Mouse (Mus musculus) retina, postnatal 1 day (tissue): ENCODE results near the gene Col4a3bp.
A peak's percentile ranks its signal among the peaks of the same experiment; 100 is the strongest.

Source experiments
- DNase-seq: peaks from one replicate; pipeline ENCODE4 v3.0.0-alpha.2; 2012

Col4a3bp gene

DNA sequence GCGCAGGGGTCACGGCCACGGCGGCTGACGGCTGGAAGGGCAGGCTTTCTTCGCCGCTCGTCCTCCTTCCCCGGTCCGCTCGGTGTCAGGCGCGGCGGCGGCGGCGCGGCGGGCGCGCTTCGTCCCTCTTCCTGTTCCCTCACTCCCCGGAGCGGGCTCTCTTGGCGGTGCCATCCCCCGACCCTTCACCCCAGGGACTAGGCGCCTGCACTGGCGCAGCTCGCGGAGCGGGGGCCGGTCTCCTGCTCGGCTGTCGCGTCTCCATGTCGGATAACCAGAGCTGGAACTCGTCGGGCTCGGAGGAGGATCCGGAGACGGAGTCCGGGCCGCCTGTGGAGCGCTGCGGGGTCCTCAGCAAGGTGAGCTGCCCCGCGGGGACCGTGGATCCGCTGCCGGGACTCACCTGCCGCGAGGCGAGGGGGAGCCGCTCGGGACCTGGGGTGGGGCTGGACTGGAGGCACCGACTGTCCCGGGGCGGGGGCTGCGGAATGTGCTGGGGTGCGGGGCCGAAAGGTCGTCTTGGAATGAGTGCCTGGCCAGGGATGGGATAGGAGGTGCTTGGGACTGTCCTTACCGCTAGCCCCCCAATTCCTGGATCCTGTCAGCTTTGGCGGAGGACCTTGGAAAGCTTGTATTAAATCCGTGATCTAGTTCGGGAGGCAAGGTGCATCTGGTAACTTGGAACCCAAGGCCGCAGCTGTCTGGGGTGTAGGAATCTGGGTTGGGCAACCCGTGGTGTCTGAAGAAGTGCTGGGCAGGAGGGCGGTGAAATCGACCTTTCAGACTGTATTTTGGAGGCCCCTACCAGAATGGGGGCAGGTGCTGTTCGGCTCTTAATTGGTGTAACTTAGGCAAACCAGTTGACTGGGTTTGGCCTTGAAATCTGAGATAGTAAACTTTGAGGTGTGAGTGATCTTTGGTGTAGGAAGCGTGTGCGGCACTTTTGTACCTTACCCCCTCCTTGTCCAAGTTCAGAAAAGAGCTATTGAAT is 778 bp downstream of the Col4a3bp start:
- no peak for DNase-seq

DNA sequence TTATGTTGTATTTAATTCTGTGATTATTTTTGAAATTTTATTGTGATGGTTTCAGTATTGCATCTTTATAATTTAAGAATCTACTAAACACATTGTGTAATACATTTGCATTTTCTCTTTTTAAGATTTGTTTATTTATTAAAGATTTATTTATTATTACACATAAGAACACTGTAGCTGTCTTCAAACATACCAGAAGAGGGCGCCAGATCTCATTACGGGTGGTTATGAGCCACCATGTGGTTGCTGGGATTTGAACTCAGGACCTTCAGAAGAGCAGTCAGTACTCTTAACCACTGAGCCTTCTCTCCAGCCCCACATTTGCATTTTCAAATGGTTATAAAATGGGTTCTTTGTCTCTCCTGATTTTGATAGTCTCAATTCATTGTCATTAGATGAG is 2.1 kb downstream of the Col4a3bp start:
- DNase-seq: peak; percentile 9

DNA sequence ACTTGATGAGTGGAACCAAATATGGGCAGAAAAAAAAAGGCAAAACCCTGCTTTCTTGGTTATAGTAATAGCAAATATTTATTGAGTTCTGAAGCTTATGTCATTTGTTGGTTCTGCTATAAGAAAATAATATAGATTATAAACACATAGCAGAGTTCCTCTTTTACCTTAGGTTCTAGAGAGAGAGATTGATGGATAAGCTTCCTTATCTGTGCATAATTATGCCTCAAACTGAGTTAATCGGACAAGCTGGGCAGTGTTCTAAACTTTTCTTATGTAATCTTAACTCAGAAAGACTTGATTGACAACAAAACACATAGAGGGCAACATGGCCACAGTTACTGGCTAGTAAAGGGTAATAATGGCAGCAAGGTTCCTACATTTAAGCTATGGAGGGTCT is 4.8 kb downstream of the Col4a3bp start:
- no peak for DNase-seq

DNA sequence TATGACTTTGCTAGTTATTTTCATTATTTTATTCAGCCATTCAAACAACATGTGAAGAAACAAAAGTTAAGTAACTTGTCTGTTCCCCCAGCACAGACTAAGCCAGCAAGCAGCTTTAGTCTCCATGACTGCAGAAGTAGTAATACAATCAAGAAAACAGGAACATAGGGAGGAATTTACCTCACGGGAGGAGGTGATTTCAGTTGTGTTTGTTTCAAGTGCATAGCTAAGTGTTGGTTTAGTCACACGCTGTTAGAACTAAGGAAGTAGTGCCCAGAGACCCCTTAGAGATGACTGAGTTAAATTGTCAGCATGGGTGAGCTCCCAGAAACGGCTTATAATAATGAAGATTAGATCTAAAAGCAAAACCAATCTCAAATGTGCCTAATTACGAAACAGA is 5.5 kb downstream of the Col4a3bp start:
- DNase-seq: no peak

DNA sequence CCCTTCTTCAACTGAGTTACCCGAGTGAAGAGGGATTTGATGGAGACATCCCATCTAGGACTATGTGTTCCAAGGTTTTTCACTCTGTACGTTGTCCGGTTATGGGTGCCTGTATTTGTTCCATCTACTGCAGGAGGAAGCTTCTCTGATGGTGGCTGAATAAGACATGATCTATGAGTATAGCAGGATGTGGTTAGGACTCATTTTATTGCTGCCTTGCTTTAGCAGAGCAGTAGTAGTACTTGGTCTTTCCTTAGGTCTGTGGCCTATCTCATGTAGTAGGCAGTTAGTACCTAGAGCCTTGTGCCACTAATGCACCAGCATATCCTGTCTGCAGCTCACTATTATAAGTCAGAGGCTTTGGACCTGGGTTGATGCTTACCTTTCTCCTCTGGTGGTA is 12.7 kb downstream of the Col4a3bp start:
- DNase-seq: no peak

DNA sequence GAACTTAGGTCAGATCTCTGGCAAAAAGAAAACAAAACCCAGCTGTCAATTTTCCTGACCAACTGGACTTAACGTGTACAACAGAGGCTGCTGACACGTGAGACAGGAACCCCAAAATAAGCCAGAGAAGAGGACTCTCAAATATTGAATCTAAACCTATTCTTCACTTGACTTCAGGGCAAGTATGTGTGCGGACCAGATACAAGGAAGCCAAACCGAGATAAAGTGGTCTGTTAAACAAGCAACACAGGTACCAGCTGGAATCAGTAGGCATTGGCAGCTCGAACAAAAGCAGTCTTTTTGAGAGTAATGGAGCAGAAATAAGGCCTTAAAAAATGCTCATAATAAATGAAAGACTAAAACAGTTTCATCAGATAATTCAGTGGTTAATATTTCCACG is 25.6 kb downstream of the Col4a3bp start:
- no peak for DNase-seq

DNA sequence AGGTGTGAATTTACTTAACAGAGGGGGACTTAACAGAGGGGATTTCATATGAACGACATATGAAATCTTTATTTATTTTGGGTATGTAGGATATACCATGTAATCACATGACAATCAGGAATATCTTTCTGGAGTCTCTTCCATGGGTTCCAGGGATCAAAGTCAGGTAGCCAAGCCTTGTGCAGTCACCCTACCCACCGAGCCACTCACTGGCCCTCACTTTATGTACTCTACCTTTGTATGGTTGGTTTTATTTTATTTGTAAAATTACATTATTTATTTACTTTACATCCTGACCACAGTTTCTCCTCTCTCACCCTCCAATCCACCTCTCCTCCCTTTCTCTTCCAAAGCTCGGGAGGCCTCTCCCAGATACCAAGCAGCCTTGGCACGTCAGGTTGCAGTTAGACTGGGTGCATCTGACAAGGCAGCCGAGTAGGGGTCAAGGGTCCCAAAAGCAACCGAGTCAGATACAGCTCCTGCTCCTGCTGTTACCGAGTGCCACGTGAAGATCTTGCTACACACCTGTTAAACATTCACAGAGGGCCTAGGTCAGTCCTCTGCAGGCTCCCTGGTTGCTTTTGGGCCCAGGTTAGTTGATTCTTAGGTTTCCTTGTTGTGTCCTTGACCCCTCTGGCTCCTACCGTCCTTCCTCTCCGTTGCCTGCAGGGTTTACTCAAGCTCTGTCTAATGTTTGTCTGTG is 28.0 kb downstream of the Col4a3bp start:
- no peak for DNase-seq

DNA sequence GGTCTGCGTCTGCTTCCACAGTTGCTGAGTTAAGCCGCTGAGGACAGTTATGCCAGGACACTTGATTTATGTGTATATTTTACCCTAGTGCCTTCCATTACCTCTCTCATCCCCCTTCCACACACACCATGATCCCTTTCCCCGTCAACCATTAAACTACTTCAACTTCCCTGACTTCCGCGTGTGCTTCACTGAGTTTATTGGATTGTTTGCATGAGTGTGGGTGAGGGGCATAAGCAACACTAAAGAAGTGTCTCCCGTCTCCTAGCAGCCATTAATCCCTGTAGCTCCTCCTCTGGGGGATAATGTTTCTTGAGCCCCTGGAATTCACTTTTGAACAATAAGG is 28.6 kb downstream of the Col4a3bp start:
- DNase-seq: peak; percentile 41

DNA sequence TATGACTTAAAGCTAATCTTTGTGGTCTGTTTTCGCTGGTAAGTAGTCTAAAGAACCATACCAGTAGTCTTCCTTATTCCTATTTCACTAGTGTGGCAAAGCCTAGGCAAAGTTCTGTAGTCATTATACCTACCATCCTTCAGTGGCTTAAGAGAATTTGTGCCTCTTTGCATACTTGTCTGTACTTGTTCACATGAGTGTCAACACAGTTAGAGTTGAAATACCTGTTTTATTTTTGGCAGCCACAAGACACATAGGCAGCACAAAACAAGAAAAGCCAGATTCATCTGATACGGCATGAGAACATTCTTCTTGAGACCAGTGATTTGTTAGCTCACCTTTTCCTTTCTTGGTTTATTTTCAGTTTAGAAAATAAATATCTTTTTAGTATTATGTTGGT is 31.8 kb downstream of the Col4a3bp start:
- no peak for DNase-seq

DNA sequence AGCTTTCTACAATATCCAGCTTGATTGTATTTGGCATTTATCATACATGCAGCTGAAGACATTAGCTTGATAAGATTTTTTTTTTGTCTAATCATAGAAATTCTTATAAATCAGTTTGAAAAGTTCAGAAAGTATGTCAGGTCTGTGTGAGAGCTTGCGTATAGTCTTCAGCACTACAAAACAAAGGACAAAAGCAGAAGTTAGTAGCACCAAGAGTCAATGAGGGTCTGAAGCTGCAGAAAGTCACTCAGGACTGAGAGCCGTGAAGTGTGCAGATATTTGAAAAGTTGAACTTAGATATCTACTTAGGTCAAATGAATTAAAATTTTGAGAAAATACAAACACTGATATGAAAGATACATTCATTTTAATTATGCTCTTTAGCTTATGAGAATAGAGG is 36.7 kb downstream of the Col4a3bp start:
- DNase-seq: no peak

DNA sequence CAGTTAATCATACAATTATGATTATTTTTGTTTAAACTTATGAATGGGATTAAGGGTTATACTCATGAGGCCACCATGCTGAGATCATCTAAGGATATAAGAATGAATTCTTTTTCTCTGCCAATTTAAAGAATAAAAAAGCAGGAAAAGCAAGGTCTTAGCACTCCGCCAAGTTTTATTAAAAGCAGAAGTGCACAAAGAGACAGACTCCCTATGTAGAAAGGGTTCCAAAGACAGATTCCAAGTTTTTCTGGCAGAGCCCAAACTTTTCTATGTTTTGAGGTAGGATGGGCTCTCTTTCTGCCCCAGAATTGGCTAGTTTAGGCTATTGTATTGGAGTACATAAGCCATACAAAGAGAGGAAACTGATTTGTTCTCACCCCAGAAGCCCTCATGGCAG is 37.6 kb downstream of the Col4a3bp start:
- DNase-seq: no peak

DNA sequence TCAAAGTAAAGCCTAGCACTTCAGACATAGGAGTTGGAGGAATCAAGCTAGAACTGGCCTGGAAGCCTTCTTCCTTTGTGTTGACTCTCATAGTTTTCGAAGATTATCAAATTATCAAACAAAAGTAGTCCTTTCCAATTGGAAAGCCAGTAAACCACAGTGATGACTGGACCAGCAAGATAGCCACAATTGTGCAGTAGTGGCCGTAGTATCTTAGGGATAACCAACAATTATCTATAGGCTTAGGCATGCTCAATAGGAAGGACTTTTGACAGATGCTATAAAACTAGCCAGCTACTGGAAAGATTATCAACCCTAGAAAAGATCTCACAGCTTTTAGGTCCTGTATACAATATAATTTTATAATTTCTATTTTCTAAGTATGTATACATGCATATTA is 41.8 kb downstream of the Col4a3bp start:
- no peak for DNase-seq

DNA sequence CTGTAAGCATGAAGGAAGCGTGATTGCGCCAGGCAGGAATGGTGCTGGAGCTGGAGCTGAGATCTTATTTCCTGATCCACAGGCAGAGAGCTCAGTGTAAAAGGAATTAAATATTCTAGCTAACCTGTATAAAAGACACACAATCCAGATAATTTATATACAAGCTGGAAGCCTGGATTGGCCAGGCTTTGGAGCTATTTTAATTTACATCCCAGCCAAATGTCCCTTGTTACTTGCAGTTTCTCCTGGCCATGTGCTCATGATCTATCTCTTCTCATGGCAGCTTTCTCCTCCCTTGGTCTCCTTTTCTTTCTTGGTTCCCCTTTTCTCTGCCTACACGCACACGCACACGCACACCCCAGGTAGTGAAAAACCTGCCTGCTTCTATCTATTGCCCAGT is 44.1 kb downstream of the Col4a3bp start:
- no peak for DNase-seq

DNA sequence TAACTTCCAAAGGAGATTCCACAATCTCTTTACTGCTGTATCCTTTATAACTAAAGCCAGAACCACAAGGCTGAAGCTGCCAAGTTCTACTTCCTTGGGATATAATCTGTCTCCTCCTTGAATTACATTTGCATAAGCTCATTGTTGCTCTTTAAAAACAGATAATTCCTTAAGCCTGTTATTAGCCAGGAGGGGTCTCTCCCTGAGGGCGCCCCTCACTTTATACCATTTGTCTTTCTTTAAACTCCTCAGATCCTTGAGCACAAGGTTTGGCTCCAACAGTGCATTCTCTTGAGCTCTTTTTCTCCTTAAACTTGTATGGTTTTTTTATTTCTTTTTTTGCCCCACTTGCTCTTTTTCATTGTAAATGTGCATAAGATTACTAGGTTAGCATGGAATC is 46.2 kb downstream of the Col4a3bp start:
- no peak for DNase-seq

DNA sequence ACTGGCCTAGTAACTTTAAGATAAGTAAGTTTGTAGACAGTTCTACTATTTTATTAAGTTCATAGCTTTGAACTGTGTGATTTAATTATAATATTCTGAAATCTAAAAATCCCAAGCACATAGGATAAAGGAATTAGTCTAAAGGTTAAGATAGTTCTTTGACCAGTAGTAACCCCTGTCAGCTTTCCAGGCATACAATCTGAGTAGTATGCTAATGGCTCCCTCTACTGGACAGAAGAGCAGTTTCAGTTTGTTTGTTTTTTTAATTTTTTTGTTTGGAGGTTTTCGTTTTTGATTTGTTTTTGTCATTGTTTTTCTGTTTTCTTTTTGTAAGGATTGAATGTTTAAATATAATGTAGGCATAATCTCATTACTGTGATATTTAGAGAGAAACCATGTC is 51.2 kb downstream of the Col4a3bp start:
- DNase-seq: peak; percentile 72

DNA sequence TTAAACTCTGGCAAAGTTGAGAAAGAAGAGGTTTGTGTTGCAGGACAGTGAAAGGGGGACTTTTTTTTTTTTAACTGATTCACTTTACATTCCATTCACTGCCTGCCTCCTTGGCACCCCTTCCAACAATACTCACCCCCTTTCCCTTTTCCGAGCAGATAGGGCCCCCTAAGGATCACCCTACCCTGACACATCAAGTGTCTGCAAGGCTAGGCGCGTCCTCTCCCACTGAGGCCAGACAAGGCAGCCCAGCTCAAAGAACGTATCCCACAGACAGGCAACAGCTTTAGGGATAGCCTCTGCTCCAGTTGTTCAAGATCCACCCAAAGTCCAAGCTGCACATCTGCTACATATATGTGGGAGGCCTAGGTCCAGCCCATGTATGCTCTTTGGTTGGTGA is 51.7 kb downstream of the Col4a3bp start:
- no peak for DNase-seq

DNA sequence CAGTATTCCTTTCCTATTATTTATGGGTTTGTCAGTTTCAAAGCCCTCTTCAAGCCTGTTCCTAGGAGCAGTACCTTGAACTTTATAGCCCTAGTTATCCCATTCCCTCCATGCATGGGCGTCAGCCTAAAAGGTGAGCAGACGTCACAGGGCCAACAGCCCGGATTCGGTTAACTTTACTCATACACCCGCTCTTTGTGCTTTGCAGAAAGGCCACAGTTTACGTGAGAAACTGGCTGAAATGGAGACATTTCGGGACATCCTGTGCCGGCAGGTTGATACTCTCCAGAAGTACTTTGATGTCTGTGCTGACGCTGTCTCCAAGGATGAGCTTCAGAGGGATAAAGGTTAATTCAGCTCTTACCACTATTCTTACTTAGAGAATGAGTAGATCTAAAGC is 56.8 kb downstream of the Col4a3bp start:
- DNase-seq: no peak

DNA sequence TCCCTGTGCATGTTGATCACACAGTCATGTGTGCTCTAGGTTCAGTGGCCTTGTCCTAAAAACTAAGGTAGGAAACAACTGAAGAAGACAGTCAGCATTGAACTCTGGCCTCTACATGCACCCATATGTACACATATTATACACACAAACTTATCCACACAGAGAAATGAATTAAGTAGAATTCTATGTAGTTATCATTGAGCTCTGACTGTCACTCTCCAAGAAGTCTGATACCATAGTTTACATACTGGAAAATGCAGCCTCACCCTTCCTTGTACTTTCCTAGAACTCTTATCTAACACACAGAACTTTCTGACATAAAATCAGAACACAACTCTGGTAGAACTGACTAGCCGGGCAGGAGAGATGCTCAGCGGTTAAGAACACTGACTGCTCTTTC is 61.8 kb downstream of the Col4a3bp start:
- no peak for DNase-seq

DNA sequence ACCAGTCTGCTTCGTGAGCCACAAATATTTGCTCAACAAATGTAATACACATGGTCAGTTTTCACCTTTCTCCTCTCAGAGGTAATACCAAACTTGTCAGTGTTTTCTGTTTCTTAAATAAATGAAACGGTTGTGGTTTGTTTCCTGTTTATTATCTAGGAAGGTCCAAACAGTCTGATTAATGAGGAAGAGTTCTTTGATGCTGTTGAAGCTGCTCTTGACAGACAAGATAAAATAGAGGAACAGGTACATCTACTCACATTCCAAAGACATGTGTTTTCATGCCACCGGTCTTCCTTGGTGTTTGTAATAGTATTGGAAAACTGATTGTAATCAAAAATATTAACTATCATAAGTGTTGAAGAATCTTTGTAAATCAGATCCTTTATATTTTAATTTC is 72.2 kb downstream of the Col4a3bp start:
- DNase-seq: no peak

DNA sequence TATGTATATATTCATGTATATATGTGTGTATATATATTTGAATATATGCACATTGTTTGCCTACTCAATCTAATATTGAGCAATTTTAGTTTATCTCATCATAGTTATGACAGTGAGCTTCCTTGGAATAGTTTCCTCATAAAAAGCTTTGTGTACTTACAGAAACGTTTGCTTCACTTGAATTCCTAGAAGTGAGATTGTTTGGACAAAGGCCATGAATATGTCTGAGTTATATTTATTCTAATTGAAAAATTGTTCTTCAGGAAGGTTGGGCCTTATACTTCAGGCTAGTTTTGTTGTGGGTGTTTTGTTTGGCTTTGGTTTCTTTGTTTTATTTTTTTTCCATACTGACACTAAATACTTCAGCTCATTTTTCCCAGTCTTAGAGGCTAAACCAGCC is 78.5 kb downstream of the Col4a3bp start:
- DNase-seq: no peak

DNA sequence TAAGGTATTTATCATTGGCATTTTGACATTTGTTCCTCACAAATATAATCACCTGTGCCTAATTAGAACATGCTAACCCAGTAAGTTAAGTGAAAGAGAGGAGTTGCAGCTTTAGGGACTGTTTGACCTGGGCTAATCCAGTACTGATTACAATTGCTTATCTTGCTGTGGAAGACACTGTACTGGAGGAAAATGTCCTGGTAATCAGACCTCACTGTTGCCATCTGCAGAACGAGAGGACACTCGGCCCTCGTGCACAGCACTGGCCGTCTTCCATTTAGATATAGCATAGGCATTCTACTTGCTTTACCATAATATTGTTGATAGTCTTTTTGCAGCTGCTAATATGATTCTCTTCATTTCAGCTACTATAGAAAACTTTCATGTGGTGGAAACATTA is 88.0 kb downstream of the Col4a3bp start:
- DNase-seq: no peak

DNA sequence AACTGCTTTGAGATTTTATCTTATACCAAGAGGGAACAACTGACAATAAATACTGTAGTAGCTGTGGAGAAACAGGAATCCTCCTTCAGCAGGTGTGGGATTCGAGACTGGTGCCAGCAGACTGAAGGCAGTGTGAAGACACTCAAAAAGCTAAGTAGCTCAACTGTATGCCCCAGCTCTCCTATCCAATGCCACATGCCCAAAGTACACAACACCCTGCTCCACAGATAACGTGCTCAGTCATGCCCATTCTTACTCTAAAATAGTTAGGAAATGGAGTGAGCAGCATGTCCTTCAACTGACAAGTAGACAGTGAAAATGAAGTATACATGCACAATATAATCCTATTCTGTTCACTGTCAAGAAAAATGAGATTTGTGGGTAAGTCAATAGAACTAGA is 101.8 kb downstream of the Col4a3bp start:
- no peak for DNase-seq

DNA sequence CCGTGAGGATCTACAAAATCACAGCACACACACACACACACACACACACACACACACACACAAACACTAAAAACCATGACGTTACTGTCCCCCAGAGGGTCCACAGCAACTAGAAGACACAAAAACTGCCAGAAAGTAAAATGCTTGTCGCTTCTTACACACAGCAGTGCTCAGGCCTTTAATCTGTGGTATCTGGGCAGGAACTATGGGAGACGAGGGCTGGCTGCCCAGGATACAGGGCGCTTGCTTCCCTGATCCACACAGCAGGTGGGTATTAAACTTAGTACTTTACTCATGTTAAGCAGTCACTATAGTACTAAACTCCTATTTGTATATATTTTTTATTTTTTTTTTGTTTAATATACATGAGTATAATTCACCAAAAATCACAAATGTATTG is 103.4 kb downstream of the Col4a3bp start:
- DNase-seq: no peak

DNA sequence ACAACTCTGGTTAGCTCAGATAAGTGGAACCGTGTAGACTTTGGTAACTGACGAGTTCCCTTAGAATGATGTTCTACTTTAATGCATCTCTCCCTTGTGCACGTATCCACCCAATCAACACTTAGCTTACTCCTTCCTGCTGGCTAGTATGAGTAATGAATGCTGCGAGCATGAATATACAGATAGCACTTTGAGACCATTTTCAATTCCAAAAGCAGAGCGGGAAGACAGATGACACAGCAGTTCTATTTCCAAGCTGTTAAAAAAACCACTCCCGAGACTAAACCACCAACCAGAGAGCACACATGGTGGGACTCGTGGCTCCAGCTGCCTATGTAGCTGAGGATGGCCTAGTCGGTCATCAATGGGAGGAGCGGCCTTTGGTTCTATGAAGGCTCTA is 110.6 kb downstream of the Col4a3bp start:
- DNase-seq: no peak

DNA sequence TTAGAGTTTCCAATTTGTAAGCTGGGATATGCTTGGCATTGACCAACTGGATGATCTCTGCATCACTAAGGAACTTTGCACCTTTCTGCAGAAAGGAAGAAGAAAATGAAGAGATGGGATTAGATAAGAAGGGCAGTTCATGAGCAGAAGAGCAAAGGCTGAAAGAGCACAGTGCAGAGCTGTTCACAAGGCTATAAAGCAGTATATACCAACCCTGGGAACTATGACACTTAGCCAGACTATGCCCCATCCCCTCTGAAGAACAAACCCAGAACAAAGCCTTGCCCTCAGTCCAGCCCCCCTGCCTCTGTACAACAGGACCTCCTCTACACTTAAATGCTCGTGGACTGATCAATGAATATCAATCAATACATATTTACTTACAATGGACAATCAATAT is 114.3 kb downstream of the Col4a3bp start:
- DNase-seq: no peak
